Mouse (Mus musculus): ENCODE measurements at regions not wholly inside any gene's neighbourhood (a gene's known extent, or its start where the extent isn't known, plus 50 kb on each side); places are given as distances from the start of the nearest gene placed in this dataset.

DNA sequence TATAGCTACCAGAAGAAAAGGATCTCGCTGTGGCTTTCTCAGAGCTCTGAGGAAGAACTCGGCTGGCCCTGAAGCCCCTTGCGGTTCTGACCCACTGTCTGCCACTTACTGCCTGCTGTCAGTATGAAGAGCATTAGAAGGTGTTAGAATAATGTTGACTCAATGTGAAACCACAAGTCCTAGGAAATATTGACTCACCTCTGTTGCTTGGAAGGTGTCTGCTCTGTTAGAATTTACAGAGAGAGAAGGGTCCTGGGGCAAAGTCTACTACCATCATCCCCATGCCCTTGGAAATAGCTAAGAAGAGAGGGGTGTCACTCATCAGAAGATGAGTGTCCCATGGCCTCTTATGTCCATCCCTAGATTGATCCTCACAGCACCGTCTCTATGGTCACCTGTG lies 197.9 kb downstream of the Hlx start:
- ATAC-seq: no peak

DNA sequence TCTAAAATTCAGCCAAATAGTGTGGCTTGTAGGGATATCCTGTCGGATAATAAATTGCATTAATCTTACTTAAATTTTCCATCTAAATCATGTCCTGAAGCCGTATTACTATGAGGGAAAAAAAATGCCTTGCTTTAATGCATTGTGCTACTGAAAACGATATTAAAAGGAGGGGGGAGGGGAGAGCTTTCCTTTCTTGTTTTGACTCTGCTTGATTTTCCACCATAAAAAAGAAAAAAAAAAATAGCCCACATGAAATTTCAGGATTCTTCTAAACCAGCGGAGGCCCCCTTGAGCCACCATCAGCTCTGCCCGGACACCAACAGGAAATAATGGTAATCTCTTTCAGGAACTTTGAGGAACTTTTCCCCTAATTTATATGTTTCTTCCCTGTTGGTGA lies 198.5 kb downstream of the Hlx start:
- ATAC-seq: no peak

DNA sequence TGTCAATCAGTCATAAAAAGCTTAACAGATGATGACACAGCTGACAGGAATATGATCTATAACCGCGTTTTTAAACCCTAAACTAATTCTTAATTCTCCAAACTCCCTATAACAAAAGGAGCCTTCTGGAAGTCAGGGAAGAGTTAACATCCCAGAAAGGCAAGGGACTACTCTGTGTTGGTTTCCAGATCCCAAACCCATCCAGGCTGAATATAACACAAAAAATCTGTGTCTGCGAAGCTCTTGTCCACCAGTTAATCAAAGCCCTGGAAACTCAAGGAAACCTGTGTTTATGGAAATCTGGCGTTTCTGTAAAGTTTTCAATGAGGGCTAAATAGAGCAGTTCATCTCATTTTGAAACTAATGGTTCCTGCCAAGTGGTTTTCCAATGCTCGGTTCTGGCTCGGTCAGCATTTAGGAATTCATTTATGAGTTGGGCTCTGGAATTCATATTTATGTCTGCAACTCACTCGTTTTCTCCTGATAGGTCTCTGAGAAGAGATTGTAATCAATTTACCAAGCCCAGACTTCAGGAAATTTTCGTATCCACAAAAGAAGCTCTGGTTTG lies 199.8 kb downstream of the Hlx start:
- no peak for ATAC-seq

DNA sequence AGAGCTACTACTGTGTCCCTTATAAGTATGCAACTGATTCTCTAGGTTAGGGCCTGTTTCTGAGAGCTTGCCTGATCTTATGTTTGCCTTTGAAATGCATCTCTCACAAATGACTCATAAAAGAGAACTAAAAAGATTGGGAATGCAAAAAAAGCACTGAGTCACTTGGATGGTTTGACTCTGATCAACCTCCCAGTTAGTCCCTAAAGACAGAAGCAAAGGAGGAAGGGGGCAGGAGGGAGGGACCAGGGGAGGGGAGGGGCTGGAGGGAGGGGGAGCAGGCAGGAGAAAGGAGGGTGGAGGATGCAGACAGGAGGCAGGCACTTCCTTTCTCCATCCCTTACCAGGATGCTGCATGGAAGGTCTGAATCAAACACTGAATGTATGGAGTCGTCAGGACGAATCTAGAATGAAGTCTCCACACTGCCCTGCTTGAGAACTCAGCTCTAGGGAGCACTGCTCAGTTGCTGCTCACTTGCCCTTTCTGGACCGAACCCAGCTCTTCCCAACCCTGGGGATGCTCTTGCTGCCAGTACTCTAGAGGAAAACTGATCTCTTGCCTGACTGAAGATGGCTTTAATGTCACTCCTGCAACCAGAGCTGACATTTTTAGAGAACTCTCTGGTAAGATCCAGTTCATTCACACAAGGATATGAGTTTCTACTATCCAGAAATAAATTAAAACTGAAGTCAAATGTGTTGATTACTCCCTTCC lies 201.7 kb downstream of the Hlx start:
- no peak for ATAC-seq

DNA sequence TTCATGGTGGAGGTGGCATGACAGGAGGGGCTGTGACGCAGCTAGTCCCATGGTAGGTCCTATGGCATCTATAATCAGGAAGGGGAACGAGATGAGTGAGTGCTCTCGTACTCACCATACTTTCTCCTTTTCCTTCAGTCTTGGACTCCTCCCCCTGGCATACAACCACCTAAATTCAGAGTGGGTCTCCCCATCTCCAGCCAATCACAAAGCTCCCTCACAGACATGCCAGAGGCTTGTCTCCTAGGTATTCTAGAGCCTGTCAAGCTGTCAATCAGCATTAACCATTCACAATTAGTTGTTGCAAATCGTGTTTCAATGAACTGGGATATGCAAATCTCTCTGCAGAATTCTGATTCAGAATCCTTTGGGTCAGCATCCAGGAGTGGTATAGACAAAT lies 206.7 kb downstream of the Hlx start:
- ATAC-seq: no peak

DNA sequence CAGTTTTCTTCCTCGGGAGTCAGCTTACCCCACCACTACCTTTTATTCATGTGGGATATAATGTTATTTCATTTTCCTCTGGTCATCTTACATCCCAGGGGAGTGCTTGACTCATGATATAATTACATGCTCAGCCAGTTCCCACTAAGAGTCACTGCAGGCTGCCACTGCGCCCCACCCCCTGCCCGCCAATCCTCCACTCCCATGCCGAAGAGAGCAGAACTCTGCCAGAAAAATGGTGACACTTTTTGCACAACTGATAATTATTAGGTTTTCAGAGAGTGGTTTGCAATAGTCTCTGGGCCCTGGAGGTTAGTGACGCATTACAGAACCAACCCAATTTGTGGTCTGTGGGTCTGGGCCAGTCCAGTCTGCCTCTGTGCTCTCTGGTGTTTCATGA lies 212.9 kb downstream of the Hlx start:
- no peak for ATAC-seq

DNA sequence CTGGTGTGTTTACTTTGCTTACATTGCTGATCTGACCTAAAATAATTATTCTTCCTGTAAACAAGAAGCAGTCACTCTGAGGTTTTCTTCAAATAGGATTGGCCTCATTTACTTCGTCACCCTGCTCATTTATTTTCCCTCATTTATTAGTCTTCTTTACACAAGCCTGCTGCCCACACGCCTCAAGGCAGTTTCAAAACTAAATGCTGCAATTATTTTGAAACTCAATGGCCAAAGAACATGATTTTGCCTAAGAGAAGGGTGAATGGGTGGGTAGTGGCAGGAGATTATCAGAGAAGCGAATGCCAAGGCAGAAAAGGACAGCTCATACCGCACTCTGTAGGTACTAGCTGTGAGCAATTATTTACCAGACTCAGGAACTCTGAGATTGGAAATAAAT lies 227.8 kb downstream of the Hlx start:
- ATAC-seq: no peak

DNA sequence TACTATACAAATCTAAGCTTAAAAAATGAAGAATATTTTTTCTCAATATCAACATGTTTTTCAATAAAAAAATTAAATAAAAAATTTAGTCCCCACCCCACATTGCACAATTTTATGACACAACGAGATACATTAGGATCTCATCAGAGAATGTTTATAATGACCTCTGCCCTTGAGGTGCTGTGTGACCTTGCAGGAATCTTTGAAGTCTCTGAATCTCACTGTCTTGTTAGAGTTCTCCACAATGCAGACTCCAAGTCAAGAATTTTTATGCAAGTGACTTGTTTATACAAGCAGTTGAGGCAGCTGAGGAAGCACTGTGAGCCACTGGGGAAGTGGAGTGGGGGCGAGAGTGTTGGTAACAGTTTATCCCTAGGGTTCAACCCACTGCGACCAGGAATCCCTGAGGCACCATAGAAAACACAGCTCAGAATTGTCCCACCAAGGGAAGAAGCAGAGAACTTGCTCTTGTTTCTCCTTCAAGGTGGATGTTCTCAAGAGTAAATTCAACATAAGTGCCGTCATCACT lies 228.5 kb downstream of the Hlx start:
- no peak for ATAC-seq

DNA sequence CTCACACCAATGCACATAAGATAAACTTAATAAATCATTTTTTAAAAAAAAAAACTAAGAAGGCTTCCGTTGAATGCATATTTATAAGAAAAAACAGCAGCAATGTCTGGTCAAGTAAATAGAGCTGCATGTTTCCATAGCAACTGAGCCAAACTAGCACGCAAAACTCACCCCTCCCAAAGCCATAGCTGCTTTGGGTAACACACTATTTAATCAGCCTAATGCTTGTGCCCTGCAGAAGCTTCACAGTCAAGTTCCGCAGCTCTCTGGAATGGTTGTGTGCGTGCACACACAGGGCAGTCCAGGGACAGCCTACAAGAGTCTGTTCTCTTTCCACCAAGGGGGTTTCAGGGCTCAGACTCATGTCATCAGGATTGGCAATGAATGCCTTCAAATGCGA lies 231.7 kb downstream of the Hlx start:
- ATAC-seq: no peak

DNA sequence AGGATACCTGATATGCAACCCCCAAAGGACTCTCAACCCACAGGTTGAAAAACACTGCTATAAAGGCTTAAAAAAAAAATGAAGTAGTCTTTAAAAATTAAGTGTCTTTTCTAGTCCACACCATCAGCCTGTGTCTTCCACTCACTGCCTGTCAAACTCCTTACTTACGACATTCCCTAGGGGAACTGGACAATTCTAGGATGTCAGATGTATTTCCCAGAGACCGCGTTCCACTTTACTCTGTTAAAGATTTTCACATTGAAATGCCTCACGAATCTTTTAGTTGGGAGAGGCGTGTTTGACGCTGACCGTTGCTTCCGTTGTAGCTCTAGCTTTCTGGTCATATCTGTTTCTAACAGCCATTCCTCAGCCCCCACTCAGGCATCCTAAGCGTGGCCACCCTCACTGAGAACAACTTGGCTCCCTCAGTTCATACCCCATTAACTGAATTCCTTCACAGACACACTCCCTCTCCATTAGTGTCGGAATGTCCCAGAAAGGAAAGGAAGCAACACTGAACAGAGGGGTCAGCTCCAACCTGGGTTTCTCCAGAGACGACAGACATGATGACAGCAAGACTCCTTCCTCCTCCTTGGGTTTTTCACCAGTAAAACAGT lies 233.4 kb downstream of the Hlx start:
- no peak for ATAC-seq

DNA sequence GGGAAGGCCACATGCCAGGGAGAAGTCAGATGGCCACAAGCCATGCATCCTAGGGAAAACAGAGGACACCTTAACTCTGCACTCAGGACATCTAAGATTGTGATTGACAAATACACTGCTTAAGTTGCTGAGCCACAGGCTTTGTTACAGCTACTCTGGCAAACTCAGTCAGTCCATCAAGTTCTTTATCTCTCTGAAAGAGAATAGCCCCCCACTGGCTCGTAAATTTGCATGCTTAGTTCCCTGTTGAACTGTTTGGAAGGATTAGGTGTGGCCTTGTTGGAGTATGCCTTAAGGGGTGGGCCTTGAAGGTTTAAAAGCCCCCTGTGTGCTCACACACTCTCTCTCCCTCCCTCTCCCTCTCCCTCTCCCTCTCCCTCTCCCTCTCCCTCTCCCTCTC lies 235.4 kb downstream of the Hlx start:
- no peak for ATAC-seq

DNA sequence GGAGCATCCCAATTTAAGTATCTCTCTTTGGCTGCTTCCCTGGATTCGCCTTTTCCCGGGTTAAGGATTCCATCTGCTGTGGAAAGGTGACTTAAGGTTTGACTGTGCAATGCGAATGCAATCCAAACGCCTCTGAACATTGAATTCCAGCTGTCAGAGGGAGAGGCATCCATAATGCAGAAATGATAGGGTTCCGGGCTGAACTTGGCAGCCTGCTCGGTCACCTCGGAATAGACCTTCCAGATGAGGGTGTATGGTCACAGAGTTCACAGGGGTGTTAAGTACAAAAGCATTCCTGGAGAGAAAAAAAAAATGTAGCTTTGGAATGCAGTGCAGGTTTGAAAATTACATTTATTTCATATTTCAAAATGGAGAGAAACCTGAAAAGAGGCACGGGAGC lies 238.6 kb downstream of the Hlx start:
- ATAC-seq: no peak

DNA sequence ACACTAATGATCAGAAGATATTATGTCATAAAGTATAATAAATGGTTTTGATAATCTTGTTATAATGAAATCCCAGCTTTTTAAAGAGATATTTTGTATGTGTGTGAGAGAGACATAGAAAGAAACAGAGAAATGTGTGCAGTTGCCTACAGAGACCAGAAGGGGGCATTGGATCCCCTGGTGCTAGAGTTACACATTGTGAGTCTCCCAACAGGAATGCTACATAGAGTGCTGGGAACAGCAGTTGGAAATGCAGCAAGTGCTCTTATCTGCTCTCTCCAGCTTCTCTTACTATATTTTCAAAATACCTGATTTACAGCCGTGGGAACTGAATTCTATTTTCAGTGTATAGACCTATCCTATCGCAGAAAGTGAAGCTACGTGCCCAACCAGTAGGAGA lies 240.3 kb downstream of the Hlx start:
- ATAC-seq: no peak

DNA sequence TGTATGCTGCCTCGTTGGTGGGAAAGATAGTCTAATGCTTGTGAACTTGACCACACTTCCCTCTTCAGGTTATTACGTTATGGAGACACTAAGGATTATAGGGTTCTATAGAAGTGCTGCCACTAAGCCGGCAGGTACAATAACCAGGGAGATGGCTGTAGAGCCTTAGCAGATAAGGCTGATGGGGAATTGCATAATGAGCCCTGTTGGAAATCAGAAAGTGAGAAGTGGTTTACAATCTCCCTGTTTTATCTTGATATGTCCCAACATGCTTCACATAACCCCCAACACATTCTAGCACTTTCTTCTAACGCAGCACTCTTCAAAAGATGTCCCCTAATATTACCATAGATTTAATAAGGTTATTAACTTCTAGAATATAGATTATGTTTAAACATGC lies 241.2 kb downstream of the Hlx start:
- ATAC-seq: no peak

DNA sequence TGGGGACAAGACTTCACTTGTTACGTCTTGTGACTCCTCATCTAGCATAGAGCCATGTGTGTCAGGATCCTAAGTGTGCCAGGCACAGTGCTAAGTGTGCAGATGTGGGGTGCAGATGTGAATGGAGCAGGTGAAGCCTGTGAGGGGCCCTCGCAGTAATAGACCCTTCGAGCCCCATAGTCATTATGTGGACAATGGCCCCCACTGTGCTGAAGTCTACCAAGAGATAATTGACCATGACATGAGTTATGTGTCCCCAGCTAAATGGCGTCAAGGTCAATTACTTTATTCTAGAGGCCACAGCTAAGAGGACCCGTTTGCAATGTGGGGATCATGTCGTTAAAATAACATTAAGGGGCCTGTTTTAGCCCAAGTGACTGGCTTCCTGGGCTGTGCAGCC lies 245.0 kb downstream of the Hlx start:
- ATAC-seq: no peak

DNA sequence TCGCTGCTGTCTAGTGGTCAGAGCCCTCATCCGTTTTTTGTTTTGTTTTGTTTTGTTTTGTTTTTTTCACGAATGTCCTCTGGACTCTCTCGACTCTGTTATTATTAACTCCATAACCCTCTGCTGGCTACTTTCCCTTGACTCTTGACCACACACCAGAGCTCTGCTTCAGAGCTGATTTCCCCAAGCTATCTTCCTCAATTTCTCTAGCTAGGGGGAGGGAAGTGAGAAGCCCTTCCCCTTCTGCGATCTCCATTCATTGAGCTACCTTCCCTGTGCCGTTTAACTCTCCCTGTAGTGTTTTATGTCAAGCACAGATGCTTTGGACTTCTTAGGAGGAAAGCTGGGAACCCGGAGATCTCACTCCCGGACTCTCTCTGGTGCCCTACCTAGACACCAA lies 247.6 kb downstream of the Hlx start:
- no peak for ATAC-seq

DNA sequence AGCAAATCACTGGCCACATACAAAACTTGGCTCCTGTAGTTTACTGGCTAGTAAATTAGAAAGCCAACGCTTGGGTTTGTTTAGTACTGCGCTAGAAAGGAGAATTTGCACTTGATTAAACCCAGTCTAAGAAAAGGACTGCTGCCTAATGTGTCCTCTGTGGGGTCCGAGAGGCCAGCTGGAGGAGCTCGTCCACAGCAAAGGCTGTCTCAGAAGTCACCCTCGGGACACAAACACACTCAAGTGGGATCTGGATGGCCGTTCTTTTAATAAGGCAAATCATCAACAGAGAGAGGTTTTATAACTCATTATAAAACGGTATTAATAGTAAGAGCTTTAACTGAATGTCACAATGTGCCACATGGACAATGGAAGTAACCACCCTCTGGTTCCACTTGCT lies 249.0 kb downstream of the Hlx start:
- ATAC-seq: no peak

DNA sequence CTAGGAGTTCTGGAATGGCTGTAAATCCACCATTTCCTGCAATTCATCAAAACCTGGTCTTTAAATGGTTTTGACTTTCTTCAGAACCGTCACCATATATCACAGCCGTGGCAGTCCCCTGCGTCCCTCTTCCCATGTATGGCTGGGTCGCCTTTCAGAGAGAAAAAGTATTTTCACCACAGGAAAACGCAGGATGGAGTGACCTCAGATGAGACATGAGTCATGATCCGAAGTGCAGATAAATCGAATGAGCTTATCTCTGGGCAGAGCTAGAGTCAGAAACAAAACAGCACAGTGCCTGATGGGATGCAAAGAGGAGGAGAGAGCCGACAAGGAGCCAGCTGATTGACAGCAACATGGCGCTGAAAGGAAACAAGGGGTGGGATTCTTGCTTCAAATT lies 250.4 kb downstream of the Hlx start:
- no peak for ATAC-seq

DNA sequence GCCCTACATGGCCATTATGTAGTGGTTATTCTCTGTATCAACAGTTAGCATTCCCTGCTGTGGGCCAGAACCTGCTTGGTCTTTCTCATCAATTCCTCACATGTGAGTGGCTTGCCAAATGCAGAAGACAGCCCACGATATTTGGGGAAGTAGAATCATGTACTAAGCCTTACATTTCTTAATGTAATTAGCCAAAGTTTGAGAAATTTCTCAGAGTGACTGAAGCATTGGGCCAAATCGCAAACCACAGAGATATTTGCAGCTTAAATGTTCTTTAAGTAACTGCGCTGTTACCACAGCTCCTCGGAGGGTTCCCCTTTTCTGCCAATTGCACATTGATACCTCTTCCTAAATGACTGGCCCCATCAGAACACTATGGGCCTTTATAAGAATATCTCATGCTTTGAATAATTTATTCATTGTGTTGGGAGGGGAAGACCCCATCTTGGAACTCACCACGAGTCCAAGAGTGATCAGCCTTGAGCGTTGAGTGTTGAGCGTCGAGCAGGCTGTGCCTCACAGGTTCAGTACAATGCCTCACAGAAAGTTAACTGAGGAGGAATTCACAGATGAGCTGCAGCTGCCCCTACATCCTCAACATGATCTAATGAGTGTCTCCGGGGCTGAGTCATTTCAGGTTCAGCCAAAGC lies 251.7 kb downstream of the Hlx start:
- no peak for ATAC-seq

DNA sequence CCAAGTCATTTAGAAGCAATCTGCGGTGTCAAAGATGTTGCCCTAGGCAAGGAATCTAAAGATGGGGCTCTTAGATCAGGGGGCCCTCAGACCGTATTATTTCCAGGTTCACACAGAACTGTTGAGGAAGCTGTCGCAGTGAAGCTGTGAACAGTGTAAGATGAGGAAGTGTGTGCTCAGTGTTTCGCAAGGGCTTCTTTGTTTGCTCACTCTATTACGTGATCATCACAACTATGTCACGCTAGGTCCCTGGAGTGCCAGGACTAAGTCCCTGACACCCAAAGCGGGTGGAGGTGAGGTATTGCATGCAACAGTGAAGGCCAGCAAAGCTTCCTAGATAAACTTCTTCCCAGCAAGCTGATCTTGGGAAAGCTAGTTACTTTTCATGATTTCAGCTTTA lies 254.4 kb downstream of the Hlx start:
- ATAC-seq: no peak

DNA sequence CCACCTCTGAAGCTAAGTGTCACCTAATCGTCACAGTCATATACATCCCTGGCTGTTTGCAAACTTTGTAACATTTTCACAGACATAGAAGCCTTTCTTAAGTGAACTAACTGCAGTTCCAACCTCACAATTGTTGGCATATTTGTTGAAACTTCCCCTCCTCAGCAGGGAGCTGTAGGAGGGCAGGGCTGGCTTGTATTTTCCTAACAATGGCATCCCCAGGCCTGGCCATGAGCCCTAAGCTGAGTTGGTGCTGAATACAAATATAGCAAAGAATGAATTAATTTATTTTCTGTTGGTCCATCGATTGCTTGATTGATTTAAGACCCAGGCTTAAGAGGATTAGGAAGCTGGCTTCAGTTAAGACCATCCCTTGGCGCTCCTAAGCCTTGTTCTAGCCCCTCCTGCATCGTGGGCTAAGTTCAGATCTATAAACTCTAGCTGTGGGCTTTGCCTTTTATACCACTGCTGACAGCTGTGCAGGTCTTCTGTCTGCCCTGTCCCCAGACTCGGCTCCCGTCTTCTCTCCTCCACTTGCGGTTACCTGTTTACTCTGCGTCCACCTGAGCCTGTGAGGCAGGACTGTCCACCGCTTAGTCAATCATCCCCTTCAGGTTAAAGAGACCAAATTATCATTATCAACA lies 269.8 kb downstream of the Hlx start:
- ATAC-seq: no peak

DNA sequence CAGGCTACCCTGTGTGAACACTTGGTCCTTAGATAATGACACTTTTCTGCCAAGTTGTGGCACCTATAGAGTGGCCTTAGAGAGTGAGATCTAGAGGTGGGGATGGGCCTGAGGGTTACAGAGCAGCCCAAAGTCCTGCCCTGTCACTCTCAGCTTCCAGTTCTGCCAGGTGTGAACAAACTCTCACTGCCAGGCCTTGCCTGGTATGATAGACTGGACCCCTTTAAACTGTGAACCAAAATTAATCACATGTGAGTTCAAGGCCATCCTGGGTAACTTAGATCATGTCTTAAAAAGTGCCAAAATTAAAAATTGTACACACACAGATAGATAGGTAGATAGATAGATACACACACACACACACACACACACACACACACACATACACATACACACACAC lies 271.0 kb downstream of the Hlx start:
- ATAC-seq: no peak

DNA sequence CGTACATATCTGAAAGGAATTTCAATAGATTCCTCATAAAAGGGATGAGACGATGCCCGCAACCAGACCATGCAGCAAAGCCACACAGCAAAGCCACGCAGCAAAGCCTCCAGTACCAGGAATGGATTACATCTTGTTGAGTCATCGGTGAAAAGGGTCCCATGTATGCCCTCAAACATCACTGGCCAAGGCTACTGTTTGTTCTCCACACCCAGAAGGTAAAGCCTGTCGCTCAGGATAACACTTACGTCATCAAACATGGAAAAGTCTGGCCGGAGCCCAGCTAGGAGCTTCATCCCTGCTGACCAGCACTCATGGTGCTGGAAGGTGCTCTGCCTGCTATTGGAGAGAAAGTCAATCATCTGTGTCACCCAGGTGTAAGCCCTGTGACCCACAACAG lies 275.7 kb downstream of the Hlx start:
- no peak for ATAC-seq
